Mouse (Mus musculus) hindbrain, embryonic 13.5 days (tissue): ENCODE results near the gene A830005F24Rik. TPM values are rescaled to one million over a fixed set of nuclear protein-coding genes. Genes with fewer than 3 reads are reported as not detected.

ENCODE experiments used
- ATAC-seq: fragments of 200-750 bp; cut with Nextera tagmentation; 2 replicates; pipeline ENCODE4 v1.8.0; 2017; ENCODE audit warnings: moderate TSS enrichment; ENCODE audit not compliant: low FRiP score
- H3K27ac ChIP-seq: fragments of 300-500 bp; sonication (generic); 2 replicates; pipeline ENCODE4 v1.5.1; 2015; ENCODE audit warnings: inconsistent platforms, mild to moderate bottlenecking, moderate library complexity
- H3K27me3 ChIP-seq: fragments of 300-500 bp; sonication (generic); 2 replicates; pipeline ENCODE4 v1.6.1; 2015; ENCODE audit warnings: mild to moderate bottlenecking, inconsistent platforms
- H3K36me3 ChIP-seq: fragments of 300-500 bp; sonication (generic); 2 replicates; pipeline ENCODE4 v1.6.1; 2015; ENCODE audit warnings: mild to moderate bottlenecking, inconsistent platforms
- H3K4me1 ChIP-seq: fragments of 300-500 bp; sonication (generic); replicated peaks from 2 replicates; pipeline ENCODE4 v1.6.1; 2015; ENCODE audit warnings: inconsistent platforms
- H3K4me2 ChIP-seq: fragments of 300-500 bp; sonication (generic); 2 replicates; pipeline ENCODE4 v1.6.1; 2015; ENCODE audit warnings: inconsistent platforms, mild to moderate bottlenecking, moderate library complexity
- H3K4me3 ChIP-seq: fragments of 300-500 bp; sonication (generic); 2 replicates; pipeline ENCODE4 v1.5.1; 2015; ENCODE audit warnings: mild to moderate bottlenecking, inconsistent platforms
- H3K9ac ChIP-seq: fragments of 300-500 bp; sonication (generic); 2 replicates; pipeline ENCODE4 v1.6.1; 2015; ENCODE audit warnings: mild to moderate bottlenecking, inconsistent platforms
- H3K9me3 ChIP-seq: fragments of 300-500 bp; sonication (generic); 2 replicates; pipeline ENCODE4 v1.6.1; 2016; ENCODE audit warnings: inconsistent platforms
- WGBS: fragments of 180-500 bp; shearing (Covaris S2); methylation state at CpG from one replicate; pipeline ENCODE4 v1.1.7; 2015; 5-methylcytosine and 5-hydroxymethylcytosine counted together
- microRNA counts: library from miRNA; unstranded; fragments of <30 nt; microRNA quantifications from one replicate; lab custom pipeline; 2016
- microRNA-seq: library from miRNA; unstranded; fragments of <30 nt; microRNA quantifications from one replicate; pipeline ENCODE4, GENCODE M21; 2016
- polyA plus RNA-seq: library from polyadenylated mRNA; unstranded; fragments of >200 nt; fragmentation: Nextera tagmentation; extraction: Ambion mirVana; gene quantifications from 2 replicates; pipeline ENCODE4 v1.2.1, GENCODE M21; 2015

A830005F24Rik gene
- polyA plus RNA-seq, 1 experiment from 2014 or later: 4.4 TPM

- Histone ChIP-seq H3K9ac (peak overlapping the region; percentile 99), H3K4me1 (peaks cover 25% of the 10 kb centered on the region), H3K36me3 (no peaks in the 10 kb centered on the region), H3K4me3 (peak overlapping the region; percentile 88), H3K9me3 (no peaks in the 10 kb centered on the region), H3K4me2 (peak overlapping the region; percentile 53), H3K27ac (peak overlapping the region; percentile 100), H3K27me3 (no peaks in the 10 kb centered on the region)
- under 1% methylated on average over 68 of the region's 72 CpGs for WGBS
- peak; percentile 99 for ATAC-seq
These were observed 33.1 kb downstream of the A830005F24Rik start for GRCm38 (mm10) chr13:48546330-48546917.

- no peaks in the 10 kb centered on the region for H3K9me3 ChIP-seq
- no peak overlapping the region for H3K4me2 ChIP-seq
- peaks cover 29% of the 10 kb centered on the region for H3K4me1 ChIP-seq
- no peak for ATAC-seq
- no peak overlapping the region for H3K27ac ChIP-seq
- H3K4me3 ChIP-seq: no peak overlapping the region
- 87% methylated on average over 6 of the region's 6 CpGs for WGBS
- no peak overlapping the region for H3K9ac ChIP-seq
- no peaks in the 10 kb centered on the region for H3K36me3 ChIP-seq
- H3K27me3 ChIP-seq: no peaks in the 10 kb centered on the region
These were observed 34.3 kb downstream of the A830005F24Rik start for GRCm38 (mm10) chr13:48547623-48548022.

GRCm38 (mm10) chr13:48548296-48548695 lies 34.9 kb downstream of the A830005F24Rik start:
- Histone ChIP-seq H3K4me1 (peaks cover 36% of the 10 kb centered on the region), H3K4me3 (no peak overlapping the region), H3K36me3 (no peaks in the 10 kb centered on the region), H3K9me3 (no peaks in the 10 kb centered on the region), H3K27ac (no peak overlapping the region), H3K9ac (no peak overlapping the region), H3K4me2 (no peak overlapping the region), H3K27me3 (no peaks in the 10 kb centered on the region)
- WGBS: 95% methylated on average over 5 of the region's 5 CpGs
- no peak for ATAC-seq

DNA sequence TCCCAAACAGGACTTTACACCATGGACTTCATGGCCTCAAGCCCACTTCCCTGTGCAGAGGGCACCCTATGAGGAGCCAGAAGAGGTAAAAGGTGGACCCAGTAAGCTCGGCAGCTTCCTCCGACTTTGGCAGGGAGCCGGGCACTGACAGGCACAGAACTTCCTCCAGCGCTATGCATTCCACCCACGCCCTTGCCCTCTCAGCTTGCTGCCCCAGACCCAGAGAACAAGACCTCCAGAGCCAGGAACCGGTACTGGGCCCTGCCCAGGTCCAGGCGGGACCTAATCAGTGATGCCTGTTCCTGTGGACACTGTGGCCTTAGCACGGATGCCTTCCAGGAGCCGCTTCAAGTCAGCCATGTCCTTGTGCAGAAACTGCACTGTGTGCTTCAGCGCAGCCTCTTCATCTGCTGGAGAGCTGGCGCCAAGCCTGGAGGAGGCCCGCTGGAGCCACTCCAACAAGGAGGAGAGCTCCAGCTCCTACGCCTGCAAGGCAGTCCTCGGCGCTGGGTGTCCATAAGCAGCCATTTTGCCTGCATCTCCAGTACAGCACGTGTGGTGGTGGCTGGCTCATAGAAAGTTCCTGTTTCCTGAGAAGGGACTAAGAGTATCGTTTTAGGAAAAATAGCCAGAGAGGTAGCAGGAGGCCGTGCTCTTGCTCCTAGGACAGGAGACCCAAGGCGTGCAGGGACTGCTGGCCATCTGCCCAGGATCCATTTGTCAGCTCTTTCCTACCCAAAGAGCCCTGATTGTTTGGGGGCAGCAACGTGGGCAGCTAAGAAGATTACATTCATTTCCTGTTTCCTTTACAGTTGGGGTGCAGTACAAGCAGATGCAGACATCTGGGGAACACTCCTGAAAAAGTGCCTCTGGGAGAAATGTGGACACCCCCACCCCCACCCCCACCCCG lies 39.1 kb downstream of the A830005F24Rik start:
- 68% methylated on average over 21 of the region's 21 CpGs for WGBS
- Histone ChIP-seq H3K4me2 (peak overlapping the region; percentile 37), H3K4me1 (peaks cover 19% of the 10 kb centered on the region), H3K9me3 (no peaks in the 10 kb centered on the region), H3K9ac (peak overlapping the region; percentile 24; the same call in 1 of the 2 replicates), H3K27ac (peak overlapping the region; percentile 87), H3K4me3 (no peak overlapping the region), H3K27me3 (no peaks in the 10 kb centered on the region), H3K36me3 (no peaks in the 10 kb centered on the region)
- peak; percentile 82 for ATAC-seq

- H3K4me3 ChIP-seq: no peak overlapping the region
- peak overlapping the region; percentile 87; the same call in 1 of the 2 replicates for H3K27ac ChIP-seq
- H3K4me2 ChIP-seq: peak overlapping the region; percentile 8; the same call in 1 of the 2 replicates
- H3K4me1 ChIP-seq: peaks cover 19% of the 10 kb centered on the region
- WGBS: 58% methylated on average over 5 of the region's 5 CpGs
- no peak overlapping the region for H3K9ac ChIP-seq
- no peak for ATAC-seq
- H3K9me3 ChIP-seq: no peaks in the 10 kb centered on the region
- H3K27me3 ChIP-seq: no peaks in the 10 kb centered on the region
- no peaks in the 10 kb centered on the region for H3K36me3 ChIP-seq
These were observed 40.1 kb downstream of the A830005F24Rik start for GRCm38 (mm10) chr13:48553511-48553910.

GRCm38 (mm10) chr13:48554552-48554951 lies 41.2 kb downstream of the A830005F24Rik start:
- no peak overlapping the region for H3K4me2 ChIP-seq
- no peak for ATAC-seq
- peaks cover 19% of the 10 kb centered on the region for H3K4me1 ChIP-seq
- H3K9me3 ChIP-seq: no peaks in the 10 kb centered on the region
- no peak overlapping the region for H3K27ac ChIP-seq
- H3K4me3 ChIP-seq: no peak overlapping the region
- H3K9ac ChIP-seq: no peak overlapping the region
- no peaks in the 10 kb centered on the region for H3K27me3 ChIP-seq
- WGBS: 96% methylated on average over 1 of the region's 1 CpGs
- H3K36me3 ChIP-seq: no peaks in the 10 kb centered on the region

GRCm38 (mm10) chr13:48555976-48556375 lies 42.6 kb downstream of the A830005F24Rik start:
- 87% methylated on average over 1 of the region's 1 CpGs for WGBS
- H3K27me3 ChIP-seq: no peaks in the 10 kb centered on the region
- no peaks in the 10 kb centered on the region for H3K9me3 ChIP-seq
- H3K9ac ChIP-seq: no peak overlapping the region
- peaks cover 19% of the 10 kb centered on the region for H3K4me1 ChIP-seq
- H3K4me3 ChIP-seq: no peak overlapping the region
- ATAC-seq: no peak
- H3K36me3 ChIP-seq: no peaks in the 10 kb centered on the region
- H3K4me2 ChIP-seq: no peak overlapping the region
- no peak overlapping the region for H3K27ac ChIP-seq

DNA sequence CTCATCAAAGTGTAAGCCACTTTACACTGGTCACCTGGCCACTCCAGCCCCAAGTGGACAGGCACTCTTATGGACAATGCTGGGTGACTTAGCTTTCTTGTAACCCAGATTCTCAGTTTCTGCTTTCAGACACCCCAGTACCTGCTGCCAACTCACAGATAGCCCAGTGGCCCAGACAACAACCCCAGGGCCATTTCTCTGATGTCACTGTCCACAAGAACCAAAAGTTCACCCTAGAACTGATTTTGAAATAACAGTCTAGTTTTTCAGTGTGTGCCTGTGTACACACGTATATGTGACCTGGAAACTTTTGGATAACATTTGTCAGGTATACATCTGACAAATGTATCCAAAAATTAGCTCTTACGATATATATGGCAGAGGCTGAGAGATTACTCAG lies 48.1 kb downstream of the A830005F24Rik start:
- H3K4me1 ChIP-seq: peaks cover 7% of the 10 kb centered on the region
- H3K9ac ChIP-seq: no peak overlapping the region
- ATAC-seq: no peak
- H3K4me2 ChIP-seq: no peak overlapping the region
- H3K27me3 ChIP-seq: no peaks in the 10 kb centered on the region
- H3K36me3 ChIP-seq: no peaks in the 10 kb centered on the region
- H3K27ac ChIP-seq: no peak overlapping the region
- H3K9me3 ChIP-seq: no peaks in the 10 kb centered on the region
- WGBS: 89% methylated on average over 2 of the region's 2 CpGs
- no peak overlapping the region for H3K4me3 ChIP-seq

DNA sequence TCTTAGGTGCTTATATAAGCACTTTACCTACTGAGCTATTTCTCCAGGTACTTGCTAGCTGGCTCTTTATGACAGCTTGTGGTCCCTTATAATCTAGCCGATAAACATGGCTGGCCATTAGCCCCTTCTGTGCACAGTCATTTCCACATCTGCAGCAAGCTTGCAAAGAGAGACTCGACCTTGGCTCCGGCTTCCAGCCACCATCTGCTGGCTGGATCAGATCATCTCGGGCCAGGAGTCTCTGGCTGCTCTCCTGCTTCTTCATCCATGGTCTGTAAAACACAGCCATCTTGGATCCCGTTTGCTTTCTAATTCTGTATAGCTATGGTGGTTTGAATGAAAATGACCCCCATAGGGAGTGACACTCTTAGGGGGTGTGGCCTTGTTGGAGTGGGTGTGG lies 49.0 kb downstream of the A830005F24Rik start:
- H3K4me1 ChIP-seq: peaks cover 8% of the 10 kb centered on the region
- H3K27ac ChIP-seq: no peak overlapping the region
- ATAC-seq: no peak
- no peak overlapping the region for H3K9ac ChIP-seq
- WGBS: 91% methylated on average over 5 of the region's 5 CpGs
- no peaks in the 10 kb centered on the region for H3K9me3 ChIP-seq
- no peaks in the 10 kb centered on the region for H3K27me3 ChIP-seq
- H3K4me2 ChIP-seq: no peak overlapping the region
- H3K36me3 ChIP-seq: no peaks in the 10 kb centered on the region
- no peak overlapping the region for H3K4me3 ChIP-seq

MicroRNAs encoded within 50 kb of the gene (microRNA counts, 519-probe panel; counts per million panel counts)
- microRNA mmu-let-7a (lab: Ali Mortazavi, UCI): 5,820 counts per million, percentile 96 among the panel's probes with 10 or more counts
- microRNA mmu-let-7d (lab: Ali Mortazavi, UCI): 5,470 counts per million, percentile 92 among the panel's probes with 10 or more counts
- microRNA mmu-let-7f (lab: Ali Mortazavi, UCI): 4,931 counts per million, percentile 85 among the panel's probes with 10 or more counts

Small RNA genes lying within 50 kb of the gene (microRNA-seq; reads per million reads assigned to microRNA genes)
- gene Gm24111 (not detected), gene Mirlet7a-1 (161 reads per million, percentile 57 among the genes with 10 or more reads in this experiment), gene Mirlet7d (4,547 reads per million, percentile 90 among the genes with 10 or more reads in this experiment), gene Mirlet7f-1 (not detected)

Other genes starting within 250 kb of the A830005F24Rik start
- 7.6 and 8.2 TPM in 2 replicates for gene Zfp169, start 119 bp upstream of the A830005F24Rik start, polyA plus RNA-seq
- gene Ptpdc1, start 112.1 kb downstream of the A830005F24Rik start, polyA plus RNA-seq: 15.1 and 15.9 TPM in 2 replicates
- 0.87 TPM in 1 of 2 replicates, not detected in the other for gene Barx1, start 149.4 kb downstream of the A830005F24Rik start, polyA plus RNA-seq